Comparison of ENCODE assay signal across 8 mouse cellular contexts in genomic region chr15:102100161-102100981, GRCm38 (mm10). TPM values are rescaled to one million over a fixed set of nuclear protein-coding genes. Genes with fewer than 3 reads are reported as not detected.
DNase-seq lines count a peak whose midpoint lies in the region; ATAC-seq and TF ChIP-seq lines count a peak whose summit lies in the region.

Tns2 (plus strand) TSS chr15:102100413.

- H3K4me3 ChIP-seq in ES-E14 (ENCODE audit: insufficient read depth in 1 of 2, low read depth in 1 of 2, low read length in 2 of 2, poor library complexity in 1 of 2, severe bottlenecking in 1 of 2): peak within 1 kb of the TSS; percentile 70 to 79
- H3K4me3 ChIP-seq in forebrain, embryonic 15.5 days: peak within 1 kb of the TSS; percentile 53
- peak within 1 kb of the TSS; percentile 48 for H3K4me3 ChIP-seq in lung, postnatal 0 days (ENCODE audit: low read depth, low read length)

- TF ChIP-seq CTCF in lung, postnatal 0 days (IDR thresholded peaks at IDR 0.05): peak; percentile 73

- intact Hi-C loops in heart, postnatal 36 days (cut with DNase I): no loop called here

- H3K36me3 ChIP-seq in ES-E14 (ENCODE audit: control insufficient read depth, insufficient read depth, low read length, poor library complexity, severe bottlenecking): peaks cover 24% of the 10 kb centered on the region
- peaks cover 28% of the 10 kb centered on the region for H3K36me3 ChIP-seq in forebrain, embryonic 15.5 days
- H3K36me3 ChIP-seq in lung, postnatal 0 days (ENCODE audit: insufficient read depth, low read length): peaks cover 5% of the 10 kb centered on the region; the same call in 1 of the 2 replicates

- no peak for TF ChIP-seq EP300 in lung, postnatal 0 days (IDR thresholded peaks at IDR 0.05)

- H3K27ac ChIP-seq in ES-E14 (ENCODE audit: insufficient read depth, low read depth, low read length, poor library complexity, severe bottlenecking): no peak within 1 kb of the TSS
- H3K27ac ChIP-seq in forebrain, embryonic 15.5 days (replicated peaks): peak within 1 kb of the TSS; percentile 31
- H3K27ac ChIP-seq in lung, postnatal 0 days (ENCODE audit: low read length): peak within 1 kb of the TSS; percentile 100

- ATAC-seq in forebrain, embryonic 15.5 days (replicated peaks): peak; percentile 53
- ATAC-seq in lung, postnatal 0 days: peak; percentile 37

- under 1% methylated on average over 70 of the region's 82 CpGs for WGBS in forebrain, embryonic 15.5 days
- 5% methylated on average over 53 of the region's 82 CpGs for WGBS in lung, postnatal 0 days

- H3K4me2 ChIP-seq in forebrain, embryonic 15.5 days (replicated peaks): peak within 1 kb of the TSS; percentile 85
- peak within 1 kb of the TSS; percentile 87 for H3K4me2 ChIP-seq in lung, postnatal 0 days (replicated peaks; ENCODE audit: low read depth, low read length)

- in situ Hi-C loops in ES-E14 (cut with MboI; ENCODE audit: low sequenced_read_pairs in 2 of 2, unreplicated experiment in 2 of 2): no loop called here

- H3K9ac ChIP-seq in ES-E14 (ENCODE audit: insufficient read depth, low read depth, low read length, poor library complexity, severe bottlenecking): peak within 1 kb of the TSS; percentile 74
- peak within 1 kb of the TSS; percentile 57 for H3K9ac ChIP-seq in forebrain, embryonic 15.5 days (replicated peaks)
- peak within 1 kb of the TSS; percentile 59 for H3K9ac ChIP-seq in lung, postnatal 0 days (replicated peaks; ENCODE audit: low read depth)

- H3K27me3 ChIP-seq in forebrain, embryonic 15.5 days: no peaks in the 10 kb centered on the region; the same call in 1 of the 2 replicates
- no peaks in the 10 kb centered on the region for H3K27me3 ChIP-seq in lung, postnatal 0 days (replicated peaks; ENCODE audit: insufficient read depth, low read length)

- no peak for DNase-seq in ES-E14 (ENCODE audit: low read depth, low spot score)
- peak; percentile 46 for DNase-seq in c-Kit-positive CD71-positive TER-119-positive erythroid progenitor cells, embryonic 14.5 days (ENCODE audit: low spot score)
- peak; percentile 82 to 89 for DNase-seq in heart, postnatal 36 days
- DNase-seq in layer of hippocampus, adult 8-10 months (ENCODE audit: low spot score in 2 of 2): peak in 1 of 2 experiments; percentile 65
- peak; percentile 95 for DNase-seq in lung, postnatal 0 days (ENCODE audit: low spot score)
- peak; percentile 78 for DNase-seq in ovary, postnatal 14 days (ENCODE audit: low spot score)
- DNase-seq in thymus, postnatal 36 days: peak; percentile 72 to 74

- peaks cover 7 to 44% of the 10 kb centered on the region in 2 experiments; a peak in 3 of 4 replicates for H3K4me1 ChIP-seq in ES-E14 (ENCODE audit: control insufficient read depth in 2 of 2, insufficient read depth in 2 of 2, low read length in 2 of 2, poor library complexity in 1 of 2)
- H3K4me1 ChIP-seq in forebrain, embryonic 15.5 days: peaks cover 32% of the 10 kb centered on the region
- peaks cover 35% of the 10 kb centered on the region for H3K4me1 ChIP-seq in lung, postnatal 0 days (ENCODE audit: insufficient read depth, low read depth, low read length)

- H3K9me3 ChIP-seq in ES-E14 (ENCODE audit: control insufficient read depth, insufficient read depth, low read depth, low read length): no peaks in the 10 kb centered on the region
- H3K9me3 ChIP-seq in forebrain, embryonic 15.5 days: no peaks in the 10 kb centered on the region
- H3K9me3 ChIP-seq in lung, postnatal 0 days (ENCODE audit: low read length): no peaks in the 10 kb centered on the region

TF ChIP-seq in ES-E14, 5 proteins besides CTCF, POLR2A, EP300 and RAD21:
- TF ChIP-seq ZNF384 (IDR thresholded peaks at IDR 0.05; ENCODE audit: low read depth, low read length) (no peak), ZC3H11A (IDR thresholded peaks at IDR 0.05; ENCODE audit: borderline replicate concordance, low read depth, low read length) (no peak), MAFK (IDR thresholded peaks at IDR 0.05; ENCODE audit: insufficient read depth, low read depth, low read length) (no peak)

RNA-seq across cellular contexts. Expression of gene Tns2, which starts in this region (rescaled TPM):
- total RNA-seq in ES-E14 (2012; rRNA removed): 4.5 and 4.9 TPM in 2 replicates
- 4.9 and 6.9 TPM in 2 replicates for polyA plus RNA-seq in forebrain, embryonic 15.5 days (2015; fragmentation: Nextera tagmentation; extraction: Ambion mirVana)
- total RNA-seq in heart, postnatal 36 days (2021): 100 to 1,000 TPM; 128 to 129 TPM
- total RNA-seq in layer of hippocampus, adult 8-10 months (2022): 10 to 100 TPM; 22.4 to 26.9 (median 24.8) TPM
- 48.7 and 51.6 TPM in 2 replicates for polyA plus RNA-seq in lung, postnatal 0 days (2015; fragmentation: Nextera tagmentation; extraction: Ambion mirVana)

Comparison
In these comparisons a context has a peak if more than half of its experiments do, and no peak if none do; other contexts are left out.
1. RNA of gene Tns2 (total RNA-seq): 128 to 129 TPM in heart, postnatal 36 days; 22.4 to 26.9 TPM in layer of hippocampus, adult 8-10 months and 4.5 to 4.9 TPM in ES-E14; every median in the first group is over 4 times any median in the second.
2. Peak in every context shown above with its lines, with median percentiles within 50 percentile points of each other: H3K4me3 ChIP-seq and H3K9ac ChIP-seq.